Mouse (Mus musculus) liver, embryonic 16.5 days (tissue): ENCODE measurements around the gene Nppa. TPM values are rescaled to one million over a fixed set of nuclear protein-coding genes. Genes with fewer than 3 reads are reported as not detected.
"Not testable (repeated sequence)": the region's sequence is repeated elsewhere in the genome, so short reads cannot be mapped to it uniquely, and the experiment has no call there.

ENCODE experiments used
- ATAC-seq: fragments of 200-750 bp; cut with Nextera tagmentation; 2 replicates; pipeline ENCODE4 v1.8.0; 2017; ENCODE audit warnings: low read depth, mild to moderate bottlenecking, moderate number of reproducible peaks, moderate library complexity
- H3K27ac ChIP-seq: fragments of 300-500 bp; sonication (generic); 2 replicates; pipeline ENCODE4 v1.5.1; 2014; ENCODE audit warnings: mild to moderate bottlenecking, low read length
- H3K27me3 ChIP-seq: fragments of 300-500 bp; sonication (generic); 2 replicates; pipeline ENCODE4 v1.6.1; 2014; ENCODE audit warnings: low read depth, low read length, mixed read lengths; ENCODE audit not compliant: control insufficient read depth, insufficient read depth
- H3K36me3 ChIP-seq: fragments of 300-500 bp; sonication (generic); 2 replicates; pipeline ENCODE4 v1.6.1; 2014; ENCODE audit warnings: mild to moderate bottlenecking; ENCODE audit not compliant: control insufficient read depth, insufficient read depth
- H3K4me1 ChIP-seq: fragments of 300-500 bp; sonication (generic); 2 replicates; pipeline ENCODE4 v1.6.1; 2014; ENCODE audit warnings: low read depth, low read length, mixed read lengths; ENCODE audit not compliant: control insufficient read depth
- H3K4me2 ChIP-seq: fragments of 300-500 bp; sonication (generic); 2 replicates; pipeline ENCODE4 v1.6.1; 2014; ENCODE audit warnings: low read depth, low read length, mixed read lengths
- H3K4me3 ChIP-seq: fragments of 300-500 bp; sonication (generic); 2 replicates; pipeline ENCODE4 v1.5.1; 2014; ENCODE audit warnings: low read depth, mild to moderate bottlenecking, low read length
- H3K9ac ChIP-seq: fragments of 300-500 bp; sonication (generic); 2 replicates; pipeline ENCODE4 v1.6.1; 2014; ENCODE audit warnings: low read depth, low read length
- H3K9me3 ChIP-seq: fragments of 300-500 bp; sonication (generic); replicated peaks from 2 replicates; pipeline ENCODE4 v1.6.1; 2016; ENCODE audit warnings: low read length; ENCODE audit not compliant: control insufficient read depth
- WGBS: fragments of 180-500 bp; shearing (Covaris S2); extraction: QIAGEN DNeasy Blood & Tissue Kit; methylation state at CpG from one replicate; pipeline ENCODE4 v1.1.7; 2014; ENCODE audit not compliant: insufficient replicate concordance; 5-methylcytosine and 5-hydroxymethylcytosine counted together
- polyA plus RNA-seq: library from polyadenylated mRNA; unstranded; fragments of >200 nt; fragmentation: Nextera tagmentation; extraction: Ambion mirVana; gene quantifications from 2 replicates; pipeline ENCODE4 v1.2.1, GENCODE M21; 2015

Gene Nppa
- polyA plus RNA-seq, 1 experiment from 2014 or later: not detected

DNA sequence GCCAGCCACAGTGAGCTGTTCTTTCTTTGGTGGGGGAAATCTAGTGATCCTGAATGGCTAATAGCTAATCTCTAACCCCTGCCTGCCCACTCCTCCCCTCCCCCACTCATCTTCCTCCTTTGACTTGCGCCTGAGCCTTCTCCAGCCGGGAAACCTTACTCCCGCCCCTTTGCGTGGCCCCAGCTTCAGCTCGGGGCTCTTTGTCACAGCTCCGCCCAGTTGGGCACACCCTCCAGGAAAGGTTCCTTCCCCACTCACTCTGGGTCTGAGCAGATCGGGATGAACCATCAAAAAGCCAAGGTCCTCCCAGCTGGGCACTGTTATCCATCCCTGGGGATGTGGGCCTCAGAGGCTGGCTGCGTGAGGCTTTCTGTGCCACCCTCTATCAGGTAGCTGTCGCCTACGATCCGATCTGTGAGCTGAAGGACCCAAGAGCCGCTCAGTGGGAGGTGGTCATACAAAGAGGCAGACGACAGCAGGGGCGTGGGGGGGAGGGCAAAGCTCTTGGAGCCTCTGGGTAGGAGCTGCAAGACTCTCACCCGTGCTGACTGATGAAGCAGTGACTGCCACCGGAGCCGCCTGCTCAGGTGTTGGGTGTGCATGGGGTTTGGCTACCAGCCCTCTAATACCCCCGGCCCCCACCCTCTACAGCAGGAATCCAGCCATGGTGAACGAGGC, 40.5 kb downstream of the Nppa start:
- WGBS: 3% methylated on average over 19 of the region's 19 CpGs
- H3K4me2 ChIP-seq: peak overlapping the region; percentile 96
- no peaks in the 10 kb centered on the region for H3K27me3 ChIP-seq
- peak overlapping the region; percentile 95 for H3K27ac ChIP-seq
- peak overlapping the region; percentile 78 for H3K9ac ChIP-seq
- H3K4me1 ChIP-seq: peaks cover 73% of the 10 kb centered on the region
- peaks cover 11% of the 10 kb centered on the region for H3K36me3 ChIP-seq
- peak overlapping the region; percentile 89 for H3K4me3 ChIP-seq
- no peaks in the 10 kb centered on the region for H3K9me3 ChIP-seq
- peak; percentile 28 for ATAC-seq

GRCm38 (mm10) chr4:148041611-148042191, 41.2 kb downstream of the Nppa start:
- H3K9ac ChIP-seq: peak overlapping the region; percentile 78
- no peaks in the 10 kb centered on the region for H3K27me3 ChIP-seq
- peak overlapping the region; percentile 89 for H3K4me3 ChIP-seq
- ATAC-seq: no peak
- H3K9me3 ChIP-seq: no peaks in the 10 kb centered on the region
- WGBS: 10% methylated on average over 16 of the region's 16 CpGs
- H3K36me3 ChIP-seq: peaks cover 11% of the 10 kb centered on the region
- H3K4me1 ChIP-seq: peaks cover 79% of the 10 kb centered on the region
- H3K27ac ChIP-seq: peak overlapping the region; percentile 95
- peak overlapping the region; percentile 96 for H3K4me2 ChIP-seq

GRCm38 (mm10) chr4:148043327-148043726, 42.8 kb downstream of the Nppa start:
- not testable (repeated sequence) for H3K9ac ChIP-seq, H3K4me2 ChIP-seq, H3K4me3 ChIP-seq, H3K27ac ChIP-seq, H3K9me3 ChIP-seq, H3K27me3 ChIP-seq, ATAC-seq
- WGBS: 84% methylated on average over 7 of the region's 8 CpGs
- peaks cover 17% of the 10 kb centered on the region for H3K36me3 ChIP-seq
- peaks cover 85% of the 10 kb centered on the region for H3K4me1 ChIP-seq

DNA sequence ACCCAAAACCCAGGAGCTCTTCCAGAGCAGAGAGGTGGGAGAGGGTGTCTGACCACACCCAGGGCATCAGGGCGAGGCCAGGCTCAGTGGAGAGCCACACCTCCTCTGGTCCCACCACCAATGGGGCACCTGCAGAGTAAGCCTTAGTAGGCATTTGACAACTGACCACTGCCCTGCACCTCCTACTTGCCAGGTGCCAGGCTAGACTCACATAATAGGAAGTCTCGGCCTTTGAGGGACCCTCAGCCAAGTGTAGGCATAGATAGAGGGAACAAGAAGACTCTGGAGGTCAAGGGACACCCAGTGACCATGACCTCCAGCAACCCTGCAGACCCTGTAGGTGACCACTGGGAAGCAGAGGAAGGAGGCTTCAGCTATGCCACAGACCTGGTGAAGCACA, 43.6 kb downstream of the Nppa start:
- peaks cover 18% of the 10 kb centered on the region for H3K36me3 ChIP-seq
- no peaks in the 10 kb centered on the region for H3K27me3 ChIP-seq
- no peak overlapping the region for H3K9ac ChIP-seq
- peak overlapping the region; percentile 39; the same call in 1 of the 2 replicates for H3K4me2 ChIP-seq
- no peaks in the 10 kb centered on the region for H3K9me3 ChIP-seq
- ATAC-seq: peak; percentile 20
- H3K4me3 ChIP-seq: no peak overlapping the region
- peaks cover 91% of the 10 kb centered on the region for H3K4me1 ChIP-seq
- 66% methylated on average over 2 of the region's 2 CpGs for WGBS
- peak overlapping the region; percentile 25; the same call in 1 of the 2 replicates for H3K27ac ChIP-seq

DNA sequence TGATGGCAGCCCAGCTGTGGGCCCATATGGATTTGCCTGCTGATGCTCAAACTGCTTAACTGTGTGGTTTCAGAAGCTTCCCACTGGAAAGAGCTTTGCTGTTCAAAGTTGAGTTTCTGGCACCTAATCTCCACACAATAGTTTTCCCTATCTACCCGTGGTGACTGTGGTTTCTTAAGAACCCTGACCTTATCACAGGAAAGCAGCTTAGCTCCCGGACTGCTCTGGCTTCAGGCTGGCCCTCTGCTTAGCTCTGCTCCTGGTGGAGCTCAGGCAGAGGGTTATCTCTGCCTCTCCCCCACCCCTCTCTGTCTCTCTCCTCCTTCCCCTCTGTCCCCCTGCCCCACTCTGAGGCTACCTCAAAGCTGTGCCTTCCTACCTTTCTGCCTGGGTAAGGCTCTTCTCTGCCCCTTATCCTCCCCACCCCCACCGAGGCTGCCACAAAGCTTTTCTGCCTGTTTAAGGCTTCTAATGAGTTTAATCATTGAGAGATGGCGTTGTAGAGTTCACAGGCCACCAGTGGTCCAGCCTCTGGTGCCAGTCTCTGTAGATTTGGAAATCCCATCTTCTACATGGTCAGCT, 46.0 kb downstream of the Nppa start:
- H3K27me3 ChIP-seq: no peaks in the 10 kb centered on the region
- H3K4me2 ChIP-seq: peak overlapping the region; percentile 42
- ATAC-seq: peak; percentile 90
- peak overlapping the region; percentile 81 for H3K27ac ChIP-seq
- peaks cover 24% of the 10 kb centered on the region for H3K36me3 ChIP-seq
- H3K4me3 ChIP-seq: peak overlapping the region; percentile 14; the same call in 1 of the 2 replicates
- 21% methylated on average over 4 of the region's 4 CpGs for whole genome bisulfite sequencing
- H3K9ac ChIP-seq: peak overlapping the region; percentile 19
- H3K4me1 ChIP-seq: peaks cover 69% of the 10 kb centered on the region
- no peaks in the 10 kb centered on the region for H3K9me3 ChIP-seq

DNA sequence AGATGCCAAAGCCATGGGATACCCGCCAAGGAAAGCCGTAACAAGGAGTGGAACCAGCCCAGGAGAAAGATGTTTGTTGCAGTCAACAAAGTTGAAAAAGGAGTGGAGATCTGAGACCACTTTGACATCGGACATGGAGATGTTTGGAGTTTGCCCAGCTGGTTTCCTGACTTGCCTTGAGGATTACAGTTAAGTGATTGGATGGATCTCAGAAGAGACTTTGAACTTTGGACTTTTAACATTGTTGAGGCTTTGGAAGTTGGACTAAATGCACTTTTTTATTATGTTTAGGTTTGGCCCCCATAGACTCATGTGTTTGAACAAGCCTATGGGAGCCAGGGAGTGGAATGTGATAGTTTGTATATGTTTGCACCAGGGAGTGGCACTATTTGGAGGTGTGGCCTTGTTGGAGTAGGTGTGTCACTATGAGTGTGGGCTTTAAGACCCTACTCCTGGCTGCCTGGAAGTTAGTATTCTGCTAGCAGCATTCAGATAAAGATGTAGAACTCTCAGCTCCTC, 49.9 kb downstream of the Nppa start:
- Histone ChIP-seq H3K36me3 (peaks cover 38% of the 10 kb centered on the region), H3K4me1 (peaks cover 35% of the 10 kb centered on the region)
- not testable (repeated sequence) for H3K4me3 ChIP-seq, H3K9ac ChIP-seq, H3K4me2 ChIP-seq, ATAC-seq, H3K9me3 ChIP-seq, H3K27ac ChIP-seq, H3K27me3 ChIP-seq
- 86% methylated on average over 3 of the region's 3 CpGs for WGBS

GRCm38 (mm10) chr4:148051046-148051776, 50.7 kb downstream of the Nppa start:
- ATAC-seq: no peak
- Histone ChIP-seq H3K9ac (no peak overlapping the region), H3K4me3 (no peak overlapping the region), H3K27me3 (no peaks in the 10 kb centered on the region), H3K4me2 (no peak overlapping the region), H3K4me1 (peaks cover 27% of the 10 kb centered on the region), H3K9me3 (no peaks in the 10 kb centered on the region), H3K27ac (no peak overlapping the region), H3K36me3 (peaks cover 40% of the 10 kb centered on the region)
- 84% methylated on average over 13 of the region's 13 CpGs for WGBS
